Mouse (Mus musculus) megakaryocyte, embryonic 14.5 days (primary cell): Measurements from ENCODE around the gene Mfap2. TPM values are rescaled to one million over a fixed set of nuclear protein-coding genes. Genes with fewer than 3 reads are reported as not detected.
A peak's percentile ranks its signal among the peaks of the same experiment; 100 is the strongest.

ENCODE experiments used
- H3K27me3 ChIP-seq: replicated peaks from 2 replicates; pipeline ENCODE3; 2012; ENCODE audit warnings: inconsistent platforms
- H3K36me3 ChIP-seq: replicated peaks from 2 replicates; pipeline ENCODE3; 2012; ENCODE audit warnings: low read length, inconsistent platforms, mixed read lengths
- H3K4me1 ChIP-seq: 2 replicates; pipeline ENCODE4 v1.6.1; 2012; ENCODE audit warnings: inconsistent platforms
- H3K4me3 ChIP-seq: replicated peaks from 2 replicates; pipeline ENCODE3; 2012; ENCODE audit warnings: moderate library complexity, mild to moderate bottlenecking, inconsistent platforms
- H3K9me3 ChIP-seq: 2 replicates; pipeline ENCODE4 v1.6.1; 2012; ENCODE audit warnings: inconsistent platforms
- FLI1 ChIP-seq: IDR thresholded peaks from 2 replicates; pipeline ENCODE4 v1.6.1; 2012; ENCODE audit warnings: low read length, inconsistent platforms, mixed read lengths
- GATA1 ChIP-seq: IDR thresholded peaks from 3 replicates; pipeline ENCODE4 v1.6.1; 2012; ENCODE audit warnings: mixed read lengths, low read length, inconsistent platforms, borderline replicate concordance
- polyA plus RNA-seq: library from polyadenylated mRNA; stranded (reverse); fragments of >175 nt; gene quantifications from 2 replicates; pipeline ENCODE4 v1.2.3, GENCODE M21; 2012; ENCODE audit warnings: low replicate concordance; ENCODE audit not compliant: insufficient read depth

Gene Mfap2
- polyA plus RNA-seq, 1 experiment: not detected

GRCm38 (mm10) chr4:140974408-140974807, 35.8 kb upstream of the Mfap2 start:
- TF ChIP-seq GATA1 (no peak), FLI1 (no peak)
- Histone ChIP-seq H3K27me3 (no peaks in the 10 kb centered on the region), H3K9me3 (no peaks in the 10 kb centered on the region), H3K4me1 (peaks cover 57% of the 10 kb centered on the region), H3K4me3 (no peak overlapping the region), H3K36me3 (peaks cover 97% of the 10 kb centered on the region)

- Histone ChIP-seq H3K27me3 (no peaks in the 10 kb centered on the region), H3K4me3 (no peak overlapping the region), H3K9me3 (peaks cover under 1% of the 10 kb centered on the region; the same call in 1 of the 2 replicates), H3K4me1 (peaks cover 51% of the 10 kb centered on the region), H3K36me3 (peaks cover 99% of the 10 kb centered on the region)
- TF ChIP-seq FLI1: no peak
- no peak for TF ChIP-seq GATA1
Observed at GRCm38 (mm10) chr4:140975356-140975755, 34.9 kb upstream of the Mfap2 start.

- Histone ChIP-seq H3K36me3 (peaks cover 95% of the 10 kb centered on the region), H3K27me3 (no peaks in the 10 kb centered on the region), H3K4me3 (no peak overlapping the region), H3K4me1 (peaks cover 43% of the 10 kb centered on the region), H3K9me3 (peaks cover 16% of the 10 kb centered on the region)
- TF ChIP-seq GATA1: no peak
- TF ChIP-seq FLI1: no peak
Observed at GRCm38 (mm10) chr4:140977278-140977677, 32.9 kb upstream of the Mfap2 start.

GRCm38 (mm10) chr4:140977886-140978692, 32.1 kb upstream of the Mfap2 start:
- no peaks in the 10 kb centered on the region for H3K27me3 ChIP-seq
- TF ChIP-seq FLI1: no peak
- peaks cover 87% of the 10 kb centered on the region for H3K36me3 ChIP-seq
- H3K9me3 ChIP-seq: peaks cover 16% of the 10 kb centered on the region
- peaks cover 51% of the 10 kb centered on the region for H3K4me1 ChIP-seq
- H3K4me3 ChIP-seq: peak overlapping the region; percentile 83

- H3K4me1 ChIP-seq: peaks cover 70% of the 10 kb centered on the region
- H3K36me3 ChIP-seq: peaks cover 52% of the 10 kb centered on the region
- peaks cover 16% of the 10 kb centered on the region for H3K9me3 ChIP-seq
- H3K27me3 ChIP-seq: no peaks in the 10 kb centered on the region
- TF ChIP-seq FLI1: no peak
- no peak for TF ChIP-seq GATA1
- H3K4me3 ChIP-seq: no peak overlapping the region
Observed at GRCm38 (mm10) chr4:140981605-140982004, 28.6 kb upstream of the Mfap2 start.

GRCm38 (mm10) chr4:140982808-140983207, 27.4 kb upstream of the Mfap2 start:
- H3K4me3 ChIP-seq: peak overlapping the region; percentile 84
- peaks cover 16% of the 10 kb centered on the region for H3K9me3 ChIP-seq
- no peak for TF ChIP-seq FLI1
- TF ChIP-seq GATA1: no peak
- peaks cover 40% of the 10 kb centered on the region for H3K36me3 ChIP-seq
- peaks cover 67% of the 10 kb centered on the region for H3K4me1 ChIP-seq
- no peaks in the 10 kb centered on the region for H3K27me3 ChIP-seq

- Histone ChIP-seq H3K36me3 (peaks cover 33% of the 10 kb centered on the region), H3K9me3 (peaks cover 16% of the 10 kb centered on the region), H3K4me3 (peak overlapping the region; percentile 84), H3K27me3 (no peaks in the 10 kb centered on the region), H3K4me1 (peaks cover 65% of the 10 kb centered on the region)
- TF ChIP-seq GATA1: no peak
- TF ChIP-seq FLI1: 0 out of 2 replicates have a peak, but pooled peaks have one; percentile 45
Observed at GRCm38 (mm10) chr4:140983442-140983841, 26.8 kb upstream of the Mfap2 start.

GRCm38 (mm10) chr4:140984544-140984943, 25.7 kb upstream of the Mfap2 start:
- H3K9me3 ChIP-seq: peaks cover 16% of the 10 kb centered on the region
- peaks cover 66% of the 10 kb centered on the region for H3K4me1 ChIP-seq
- no peak overlapping the region for H3K4me3 ChIP-seq
- peaks cover 32% of the 10 kb centered on the region for H3K36me3 ChIP-seq
- H3K27me3 ChIP-seq: no peaks in the 10 kb centered on the region
- no peak for TF ChIP-seq FLI1
- TF ChIP-seq GATA1: no peak

- Histone ChIP-seq H3K36me3 (peaks cover 29% of the 10 kb centered on the region), H3K9me3 (peaks cover 7% of the 10 kb centered on the region), H3K4me1 (peaks cover 80% of the 10 kb centered on the region), H3K4me3 (peak overlapping the region; percentile 100), H3K27me3 (no peaks in the 10 kb centered on the region)
- TF ChIP-seq FLI1 (no peak), GATA1 (no peak)
Observed at GRCm38 (mm10) chr4:140986024-140986710, 24.1 kb upstream of the Mfap2 start.
